Mouse (Mus musculus) forebrain, postnatal 0 days (tissue): ENCODE data around the gene Zc3h7b. TPM values are rescaled to one million over a fixed set of nuclear protein-coding genes. Genes with fewer than 3 reads are reported as not detected.

Source experiments
- ATAC-seq: fragments of 200-750 bp; cut with Nextera tagmentation; 2 replicates; pipeline ENCODE4 v1.8.0; 2017; ENCODE audit warnings: mild to moderate bottlenecking, moderate library complexity
- DNase-seq: peaks from one replicate; pipeline ENCODE4 v3.0.0-alpha.2; 2015
- H3K27ac ChIP-seq: fragments of 300-500 bp; sonication (generic); 2 replicates; pipeline ENCODE4 v1.5.1; 2014; ENCODE audit warnings: low read depth, mild to moderate bottlenecking, antibody characterized with exemption, low read length, moderate library complexity, mixed read lengths
- H3K27me3 ChIP-seq: fragments of 300-500 bp; sonication (generic); 2 replicates; pipeline ENCODE4 v1.6.1; 2014; ENCODE audit warnings: mild to moderate bottlenecking, low read length, mixed read lengths; ENCODE audit not compliant: insufficient read depth
- H3K36me3 ChIP-seq: fragments of 300-500 bp; sonication (generic); 2 replicates; pipeline ENCODE4 v1.6.1; 2014; ENCODE audit warnings: mild to moderate bottlenecking, moderate library complexity; ENCODE audit not compliant: insufficient read depth
- H3K4me1 ChIP-seq: fragments of 300-500 bp; sonication (generic); 2 replicates; pipeline ENCODE4 v1.6.1; 2014; ENCODE audit warnings: antibody characterized with exemption; ENCODE audit not compliant: insufficient read depth
- H3K4me2 ChIP-seq: fragments of 300-500 bp; sonication (generic); 2 replicates; pipeline ENCODE4 v1.6.1; 2014; ENCODE audit warnings: low read depth, mild to moderate bottlenecking, moderate library complexity
- H3K4me3 ChIP-seq: fragments of 300-500 bp; sonication (generic); 2 replicates; pipeline ENCODE4 v1.5.1; 2014; ENCODE audit warnings: low read depth, low read length, mixed read lengths
- H3K9ac ChIP-seq: fragments of 300-500 bp; sonication (generic); 2 replicates; pipeline ENCODE4 v1.6.1; 2014; ENCODE audit warnings: mild to moderate bottlenecking
- H3K9me3 ChIP-seq: fragments of 300-500 bp; sonication (generic); 2 replicates; pipeline ENCODE4 v1.6.1; 2016; ENCODE audit warnings: low read length
- CTCF ChIP-seq: sonication (generic); IDR thresholded peaks from 2 replicates; pipeline ENCODE4 v1.5.1; 2016; ENCODE audit warnings: antibody characterized with exemption, control low read depth, low read depth
- WGBS: fragments of 180-500 bp; shearing (Covaris S2); extraction: QIAGEN DNeasy Blood & Tissue Kit; methylation state at CpG from one replicate; pipeline ENCODE4 v1.1.7; 2014; 5-methylcytosine and 5-hydroxymethylcytosine counted together
- polyA plus RNA-seq: library from polyadenylated mRNA; unstranded; fragments of >200 nt; fragmentation: Nextera tagmentation; extraction: Ambion mirVana; gene quantifications from 2 replicates; pipeline ENCODE4 v1.2.1, GENCODE M21; 2015
- total RNA-seq: library from RNA; depleted of rRNA; stranded (reverse); fragments of >200 nt; gene quantifications from 2 replicates; pipeline ENCODE4 v1.2.3, GENCODE M21; 2014; rRNA removed

Gene Zc3h7b
- total and polyA plus RNA-seq, 2 experiments from 2014 or later: 41.3 to 131 TPM

GRCm38 (mm10) chr15:81845033-81845625 is 100.3 kb downstream of the Zc3h7b start:
- no peak overlapping the region for H3K9ac ChIP-seq
- H3K27me3 ChIP-seq: no peaks in the 10 kb centered on the region
- TF ChIP-seq CTCF: no peak
- no peaks in the 10 kb centered on the region for H3K4me1 ChIP-seq
- no peaks in the 10 kb centered on the region for H3K9me3 ChIP-seq
- 63% methylated on average over 5 of the region's 5 CpGs for WGBS
- no peak overlapping the region for H3K4me2 ChIP-seq
- H3K27ac ChIP-seq: no peak overlapping the region
- ATAC-seq (no peak), DNase-seq (no peak)
- peaks cover 15% of the 10 kb centered on the region for H3K36me3 ChIP-seq
- H3K4me3 ChIP-seq: no peak overlapping the region

- Histone ChIP-seq H3K4me3 (no peak overlapping the region), H3K4me2 (no peak overlapping the region), H3K4me1 (no peaks in the 10 kb centered on the region), H3K9me3 (no peaks in the 10 kb centered on the region), H3K27me3 (no peaks in the 10 kb centered on the region), H3K27ac (no peak overlapping the region), H3K36me3 (peaks cover 21% of the 10 kb centered on the region), H3K9ac (no peak overlapping the region)
- DNase-seq: no peak
- no peak for ATAC-seq
- WGBS: 37% methylated on average over 4 of the region's 4 CpGs
- TF ChIP-seq CTCF: no peak
Observed at GRCm38 (mm10) chr15:81845724-81846123, 100.9 kb downstream of the Zc3h7b start.

Other genes with a start within 250 kb of the Zc3h7b start
- 42.4 and 50.1 TPM in 2 replicates for gene Ep300, start 159.7 kb upstream of the Zc3h7b start, total RNA-seq
- 8.6 and 15.6 TPM in 2 replicates for gene Ep300, start 159.7 kb upstream of the Zc3h7b start, polyA plus RNA-seq
- gene L3mbtl2, start 81.2 kb upstream of the Zc3h7b start, total RNA-seq: 28.5 and 30.9 TPM in 2 replicates
- 24.3 and 28.5 TPM in 2 replicates for gene L3mbtl2, start 81.2 kb upstream of the Zc3h7b start, polyA plus RNA-seq
- gene Chadl, start 47.8 kb upstream of the Zc3h7b start, total RNA-seq: 31.9 and 35.3 TPM in 2 replicates
- 49.2 and 52.8 TPM in 2 replicates for gene Chadl, start 47.8 kb upstream of the Zc3h7b start, polyA plus RNA-seq
- gene Rangap1, start 473 bp downstream of the Zc3h7b start, total RNA-seq: 146 and 163 TPM in 2 replicates
- 107 and 133 TPM in 2 replicates for gene Rangap1, start 473 bp downstream of the Zc3h7b start, polyA plus RNA-seq
- 60.2 and 71.8 TPM in 2 replicates for gene Tef, start 57.4 kb downstream of the Zc3h7b start, total RNA-seq
- 21.9 and 27.8 TPM in 2 replicates for gene Tef, start 57.4 kb downstream of the Zc3h7b start, polyA plus RNA-seq
- 9.2 and 13.0 TPM in 2 replicates for gene Tob2, start 113.7 kb downstream of the Zc3h7b start, total RNA-seq
- 11.4 TPM in 2 replicates for gene Tob2, start 113.7 kb downstream of the Zc3h7b start, polyA plus RNA-seq
- 41.5 and 48.5 TPM in 2 replicates for gene Phf5a, start 126.9 kb downstream of the Zc3h7b start, total RNA-seq
- gene Phf5a, start 126.9 kb downstream of the Zc3h7b start, polyA plus RNA-seq: 107 and 112 TPM in 2 replicates
- 354 and 357 TPM in 2 replicates for gene Aco2, start 127.3 kb downstream of the Zc3h7b start, total RNA-seq
- 234 and 251 TPM in 2 replicates for gene Aco2, start 127.3 kb downstream of the Zc3h7b start, polyA plus RNA-seq
- 52.8 and 62.5 TPM in 2 replicates for gene Polr3h, start 181.2 kb downstream of the Zc3h7b start, total RNA-seq
- 105 and 113 TPM in 2 replicates for gene Polr3h, start 181.2 kb downstream of the Zc3h7b start, polyA plus RNA-seq
- 88.9 and 118 TPM in 2 replicates for gene Csdc2, start 191.7 kb downstream of the Zc3h7b start, total RNA-seq
- 178 and 273 TPM in 2 replicates for gene Csdc2, start 191.7 kb downstream of the Zc3h7b start, polyA plus RNA-seq
- 162 and 181 TPM in 2 replicates for gene Pmm1, start 215.9 kb downstream of the Zc3h7b start, total RNA-seq
- 132 and 140 TPM in 2 replicates for gene Pmm1, start 215.9 kb downstream of the Zc3h7b start, polyA plus RNA-seq
- gene 1700029P11Rik, start 235.5 kb downstream of the Zc3h7b start, total RNA-seq: not detected in 2 replicates
- gene 1700029P11Rik, start 235.5 kb downstream of the Zc3h7b start, polyA plus RNA-seq: not detected in 2 replicates
- 28.4 and 34.8 TPM in 2 replicates for gene Xrcc6, start 242.8 kb downstream of the Zc3h7b start, total RNA-seq
- gene Xrcc6, start 242.8 kb downstream of the Zc3h7b start, polyA plus RNA-seq: 25.6 and 29.5 TPM in 2 replicates